Mouse (Mus musculus) granulocyte monocyte progenitor cell, adult 5-6 weeks (primary cell): ENCODE results near the gene Atat1. TPM values are rescaled to one million over a fixed set of nuclear protein-coding genes. Genes with fewer than 3 reads are reported as not detected.
A peak's percentile ranks its signal among the peaks of the same experiment; 100 is the strongest.

Source experiments
- ATAC-seq: replicated peaks from 2 replicates; pipeline ENCODE4 v1.8.0; 2016; ENCODE audit warnings: mild to moderate bottlenecking, moderate TSS enrichment, inconsistent platforms; ENCODE audit not compliant: poor library complexity, severe bottlenecking
- total RNA-seq, 2 experiments: library from RNA; stranded (forward) in 1 of 2; stranded (reverse) in 1 of 2; fragments of 200-712, 200-1000 nt in 1 of 2; fragments of >200 nt in 1 of 2; fragmentation: Nextera tagmentation in 1 of 2; gene quantifications; 2 replicates each; pipeline ENCODE4 v1.2.3; 2014 to 2017

Atat1 gene
- total RNA-seq, 2 experiments from 2014 or later = 5.4 to 17.8 TPM

- no peak for ATAC-seq
Measured at GRCm38 (mm10) chr17:35918276-35919059, 8.6 kb upstream of the Atat1 start.

GRCm38 (mm10) chr17:35917463-35918251, 7.8 kb upstream of the Atat1 start:
- ATAC-seq = no peak

- ATAC-seq = peak; percentile 2; the same call in 1 of the 2 replicates
Measured at GRCm38 (mm10) chr17:35917143-35917462, 7.2 kb upstream of the Atat1 start.

- peak; percentile 80 for ATAC-seq
Measured at GRCm38 (mm10) chr17:35916297-35917142, 6.6 kb upstream of the Atat1 start, which contains the start of the genes Mrps18b and Ppp1r10. Mrps18b (minus strand) TSS chr17:35916389. Ppp1r10 (plus strand) TSS chr17:35916434.

GRCm38 (mm10) chr17:35915538-35916296, 5.8 kb upstream of the Atat1 start:
- no peak for ATAC-seq

GRCm38 (mm10) chr17:35914975-35915374, 5.1 kb upstream of the Atat1 start:
- no peak for ATAC-seq

GRCm38 (mm10) chr17:35909186-35909918, 523 bp downstream of the Atat1 start:
- ATAC-seq = peak; percentile 34

GRCm38 (mm10) chr17:35907609-35908008, 2.3 kb downstream of the Atat1 start:
- no peak for ATAC-seq

- no peak for ATAC-seq
Measured at GRCm38 (mm10) chr17:35905587-35905986, 4.3 kb downstream of the Atat1 start.

- peak; percentile 50 for ATAC-seq
Measured at GRCm38 (mm10) chr17:35903992-35904355, 5.9 kb downstream of the Atat1 start.

- no peak for ATAC-seq
Measured at GRCm38 (mm10) chr17:35903343-35903991, 6.4 kb downstream of the Atat1 start.

- peak; percentile 36; the same call in 1 of the 2 replicates for ATAC-seq
Measured at GRCm38 (mm10) chr17:35900636-35901035, 9.2 kb downstream of the Atat1 start.

GRCm38 (mm10) chr17:35897644-35898573, 12.0 kb downstream of the Atat1 start:
- ATAC-seq = peak; percentile 20; the same call in 1 of the 2 replicates

GRCm38 (mm10) chr17:35896781-35897643, 12.9 kb downstream of the Atat1 start, which contains the start of gene 2310061I04Rik:
2310061I04Rik (minus strand) TSS chr17:35897431.
- ATAC-seq = peak; percentile 57

GRCm38 (mm10) chr17:35887725-35888124, 22.1 kb downstream of the Atat1 start:
- ATAC-seq = no peak

GRCm38 (mm10) chr17:35883777-35884176, 26.1 kb downstream of the Atat1 start:
- ATAC-seq = no peak
